Mouse (Mus musculus): Measurements from ENCODE around the gene Usp29.
"Not testable (repeated sequence)": the region's sequence is repeated elsewhere in the genome, so short reads cannot be mapped to it uniquely, and the experiment has no call there.

Usp29 gene

DNA sequence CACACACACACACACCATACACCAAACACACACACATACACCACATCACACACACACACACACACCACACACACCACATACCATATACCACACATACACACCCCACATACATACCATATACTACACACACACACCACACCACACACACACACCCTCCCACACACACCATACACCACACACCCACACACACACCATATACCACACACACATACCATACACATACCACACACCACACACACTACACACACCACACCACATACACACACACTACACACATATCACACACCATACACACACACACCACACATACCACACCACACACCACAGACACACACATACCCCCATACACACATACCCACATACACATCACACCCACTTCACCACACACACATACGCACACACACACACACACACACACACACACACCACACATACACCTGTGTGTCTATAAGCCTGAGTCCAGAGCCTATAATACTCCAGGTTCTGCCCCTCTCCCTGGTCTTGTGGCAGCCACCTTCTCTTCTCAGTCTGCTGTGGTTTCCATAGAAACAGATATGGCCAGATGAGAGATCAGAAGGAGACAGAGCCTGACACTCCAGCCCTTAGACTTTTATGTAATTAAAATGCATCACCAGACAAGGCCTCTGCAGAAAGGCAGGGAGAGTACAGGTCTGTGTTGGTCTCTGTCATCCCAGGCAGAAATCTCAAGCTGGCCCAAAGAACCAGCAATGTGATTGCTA is 188.9 kb downstream of the Usp29 start:
- no peak for DNase-seq (ENCODE audit: extremely low read depth, low read depth, low spot score)

DNA sequence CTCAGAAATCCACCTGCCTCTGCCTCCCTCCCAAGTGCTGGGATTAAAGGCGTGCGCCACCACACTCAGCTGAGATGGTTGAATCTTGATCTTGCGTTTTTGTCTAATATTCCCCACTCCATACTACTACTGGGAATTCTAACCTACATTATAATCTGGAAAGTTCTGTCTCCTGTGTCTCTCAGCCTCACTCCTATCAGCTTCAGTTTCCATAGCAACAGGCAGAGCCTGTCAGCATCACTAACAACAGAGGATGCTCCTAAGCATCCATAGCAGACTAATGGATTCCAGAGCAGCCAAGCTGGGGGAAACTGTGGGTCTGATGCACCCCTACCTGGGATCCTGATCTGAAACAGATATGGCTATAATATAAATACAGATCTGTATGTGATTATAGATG is 193.1 kb downstream of the Usp29 start:
- DNase-seq (ENCODE audit: extremely low read depth, low read depth, low spot score) = no peak

- no peak for DNase-seq (ENCODE audit: extremely low read depth, low read depth, low spot score)
These were observed 195.8 kb downstream of the Usp29 start for GRCm38 (mm10) chr7:6925926-6926730.

DNA sequence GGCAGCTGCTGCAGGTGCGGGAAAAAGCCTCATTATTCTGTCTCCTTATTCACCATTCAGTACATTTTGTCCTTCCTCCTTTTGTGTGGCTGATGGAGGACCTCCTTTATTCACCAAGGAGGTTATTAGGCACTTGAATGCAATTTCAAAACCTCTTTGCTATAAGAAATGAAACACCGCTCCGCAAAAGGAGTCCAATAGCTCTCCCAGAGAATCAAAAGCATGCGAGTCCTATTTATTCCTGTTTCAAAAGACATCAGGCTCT is 196.3 kb downstream of the Usp29 start:
- no peak for DNase-seq (ENCODE audit: extremely low read depth, low read depth, low spot score)

- no peak for DNase-seq (ENCODE audit: extremely low read depth, low read depth, low spot score)
These were observed 198.9 kb downstream of the Usp29 start for GRCm38 (mm10) chr7:6929286-6929685.

- DNase-seq (ENCODE audit: extremely low read depth, low read depth, low spot score) = no peak
These were observed 204.4 kb downstream of the Usp29 start for GRCm38 (mm10) chr7:6934741-6935140.

GRCm38 (mm10) chr7:6937040-6937439 is 206.7 kb downstream of the Usp29 start:
- no peak for DNase-seq (ENCODE audit: extremely low read depth, low read depth, low spot score)

DNA sequence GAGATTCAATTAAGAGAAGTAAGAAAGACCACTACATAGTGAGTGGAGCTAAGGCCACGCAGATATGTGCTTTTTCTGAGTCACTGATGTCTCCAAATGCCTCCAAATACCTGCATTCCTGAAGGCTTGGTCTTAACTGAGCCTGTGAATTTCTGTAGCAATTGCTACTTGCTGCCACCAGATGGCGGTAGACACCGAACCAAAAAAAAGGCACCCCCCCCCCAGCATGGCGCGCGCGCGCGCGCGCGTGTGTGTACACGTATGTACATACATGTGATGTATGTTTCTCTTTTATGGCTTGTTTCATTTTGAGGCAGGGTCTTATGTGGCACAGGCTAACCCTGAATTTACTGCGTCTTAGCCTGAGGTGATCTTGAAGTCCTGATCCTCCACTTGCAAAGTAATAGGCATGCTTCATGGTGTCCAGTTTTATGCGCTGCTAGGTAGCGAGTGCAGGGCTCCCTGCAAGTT is 210.4 kb downstream of the Usp29 start:
- no peak for DNase-seq (ENCODE audit: extremely low read depth, low read depth, low spot score)

- not testable (repeated sequence) for DNase-seq (ENCODE audit: extremely low read depth, low read depth, low spot score)
These were observed 217.7 kb downstream of the Usp29 start for GRCm38 (mm10) chr7:6948061-6948460.

GRCm38 (mm10) chr7:6956576-6956975 is 226.2 kb downstream of the Usp29 start:
- no peak for DNase-seq (ENCODE audit: extremely low read depth, low read depth, low spot score)

GRCm38 (mm10) chr7:6958574-6958973 is 228.2 kb downstream of the Usp29 start:
- DNase-seq (ENCODE audit: extremely low read depth, low read depth, low spot score) = no peak

DNA sequence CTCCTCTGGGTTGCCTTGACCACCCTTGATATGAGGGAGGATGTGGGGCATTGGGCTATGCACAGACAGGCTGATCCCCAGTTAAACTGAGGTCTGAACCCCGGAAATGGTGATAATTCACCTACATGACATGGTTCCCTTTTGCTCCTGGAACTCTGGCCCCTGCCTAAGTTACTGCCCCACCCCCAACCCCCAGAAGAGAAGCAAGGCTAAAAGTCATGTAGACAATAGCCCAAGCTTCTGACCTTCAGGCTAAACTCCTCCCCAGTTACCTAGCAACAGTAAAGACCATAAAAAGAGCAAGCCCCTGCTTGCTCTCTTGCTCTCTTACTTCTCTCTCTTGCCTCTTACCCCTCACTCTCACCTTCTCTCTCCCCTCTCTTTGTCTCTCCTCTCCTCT is 243.2 kb downstream of the Usp29 start:
- DNase-seq (ENCODE audit: extremely low read depth, low read depth, low spot score) = no peak

DNA sequence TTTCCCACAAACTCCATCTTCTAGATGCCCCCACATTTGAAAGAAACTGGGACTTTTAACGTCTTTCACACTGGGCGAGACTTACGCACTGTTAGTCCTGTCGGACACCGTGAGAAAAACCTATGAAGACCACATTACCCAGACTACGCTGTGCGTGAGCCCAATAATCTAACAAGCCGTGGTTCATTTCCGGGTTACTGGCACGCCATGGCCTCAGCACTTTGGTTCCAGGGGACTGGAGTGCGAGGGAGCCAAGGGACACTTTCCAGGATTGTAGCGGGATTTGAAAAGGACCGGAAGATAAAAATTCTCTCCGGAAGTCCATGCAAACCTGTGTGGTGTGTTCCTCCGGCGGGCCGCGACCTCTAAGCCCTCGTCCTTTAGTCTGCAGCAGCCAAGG is 246.5 kb downstream of the Usp29 start:
- DNase-seq (ENCODE audit: extremely low read depth, low read depth, low spot score) = no peak

DNA sequence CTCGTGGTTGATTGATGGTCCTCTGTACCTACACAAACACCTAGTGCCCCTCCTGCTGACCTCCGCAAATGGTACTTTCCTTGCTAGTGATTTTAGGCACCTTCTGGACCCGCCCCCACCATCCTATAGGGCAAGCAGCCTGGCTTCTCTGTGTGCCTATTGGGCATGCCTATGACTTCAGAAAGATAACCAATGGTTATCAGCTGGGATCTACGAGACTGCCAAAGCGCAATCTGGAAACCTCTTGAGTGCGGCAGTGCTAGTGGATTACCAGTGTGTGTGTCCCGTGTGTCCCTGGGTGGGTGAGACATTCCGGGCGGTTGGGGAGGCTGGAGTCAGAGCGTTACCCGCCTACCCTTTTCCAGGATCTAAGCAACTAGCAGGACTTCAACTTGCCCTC is 264.9 kb downstream of the Usp29 start, which contains the start of gene Aurkc:
Gene Aurkc (plus strand): TSS at position 50 of the 400 bp plus-strand sequence.
- DNase-seq (ENCODE audit: extremely low read depth, low read depth, low spot score) = not testable (repeated sequence)

GRCm38 (mm10) chr7:6998914-6999313 is 268.5 kb downstream of the Usp29 start:
- DNase-seq (ENCODE audit: extremely low read depth, low read depth, low spot score) = not testable (repeated sequence)

DNA sequence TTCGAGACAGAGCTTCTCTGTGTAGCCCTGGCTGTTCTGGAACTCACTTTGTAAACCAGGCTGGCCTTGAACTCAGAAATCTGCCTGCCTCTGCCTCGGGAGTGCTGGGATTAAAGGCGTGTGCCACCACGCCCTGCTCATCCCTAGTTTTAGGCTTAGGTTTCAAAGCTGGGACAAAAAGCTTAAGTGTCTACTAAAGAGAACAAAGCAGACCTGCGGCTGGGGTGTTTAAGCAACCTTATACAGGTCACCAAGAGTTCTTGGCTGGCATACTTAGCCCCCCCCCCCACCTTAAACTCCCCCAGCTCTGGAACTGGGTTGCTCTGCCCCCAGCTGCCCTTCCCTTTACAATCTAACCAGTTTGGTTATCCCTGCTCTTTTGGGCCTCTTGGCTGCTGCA is 275.1 kb downstream of the Usp29 start:
- DNase-seq (ENCODE audit: extremely low read depth, low read depth, low spot score) = not testable (repeated sequence)

All from fat pad, adult 2 months (tissue).